Mouse (Mus musculus) lung, adult 2 months (tissue): ENCODE results near the gene Cpsf4. TPM values are rescaled to one million over a fixed set of nuclear protein-coding genes. Genes with fewer than 3 reads are reported as not detected.
"Not testable (repeated sequence)": the region's sequence is repeated elsewhere in the genome, so short reads cannot be mapped to it uniquely, and the experiment has no call there.

Experiments
- DNase-seq: peaks from one replicate; pipeline ENCODE4 v3.0.0; 2022
- H3K4me1 ChIP-seq: fragments of 200-500 bp; 2 replicates; pipeline ENCODE4 v1.6.1; 2011; ENCODE audit warnings: low read length; ENCODE audit not compliant: control insufficient read depth, insufficient read depth
- H3K4me3 ChIP-seq: fragments of 200-500 bp; replicated peaks from 2 replicates; pipeline ENCODE3; 2011; ENCODE audit warnings: low read depth, mild to moderate bottlenecking, control low read depth, low read length; ENCODE audit errors: extremely low read depth
- CTCF ChIP-seq: fragments of 200-500 bp; IDR thresholded peaks from 2 replicates; pipeline ENCODE4 v1.5.1; 2011; ENCODE audit warnings: mild to moderate bottlenecking, low read length, control low read depth; ENCODE audit not compliant: insufficient read depth
- POLR2A ChIP-seq: fragments of 200-500 bp; IDR thresholded peaks from 2 replicates; pipeline ENCODE4 v1.6.1; 2011; ENCODE audit warnings: low read depth, mild to moderate bottlenecking, control low read depth, low read length, borderline replicate concordance; ENCODE audit errors: extremely low read depth
- WGBS: fragments of 180-500 bp; shearing (Covaris S2); methylation state at CpG from one replicate; pipeline ENCODE4 v1.1.7; 2018; 5-methylcytosine and 5-hydroxymethylcytosine counted together
- polyA plus RNA-seq: library from polyadenylated mRNA; depleted of rRNA; stranded (reverse); fragments of >200 nt; gene quantifications from 2 replicates; pipeline ENCODE4 v1.2.3, GENCODE M21; 2012; rRNA removed

Cpsf4 gene
- polyA plus RNA-seq, result 22.6 and 23.5 TPM in 2 replicates

GRCm38 (mm10) chr5:145166536-145167305, at the start of gene Cpsf4, which contains the start of gene Ptcd1:
Gene Cpsf4, plus strand, starts transcription at chr5:145167213.
Gene Ptcd1, minus strand, starts transcription at chr5:145167108.
- H3K4me3 ChIP-seq, result peak within 1 kb of the TSS; percentile 91
- peak; percentile 96 for DNase-seq
- peaks cover 3% of the 10 kb centered on the region; the same call in 1 of the 2 replicates for H3K4me1 ChIP-seq
- 2% methylated on average over 51 of the region's 51 CpGs for whole genome bisulfite sequencing
- TF ChIP-seq CTCF (no peak), POLR2A (peak; percentile 91; the same call in 1 of the 2 replicates)

- Histone ChIP-seq H3K4me1 (peaks cover 14% of the 10 kb centered on the region), H3K4me3 (no peak overlapping the region)
- 30% methylated on average over 6 of the region's 6 CpGs for WGBS
- TF ChIP-seq POLR2A, result no peak
- no peak for TF ChIP-seq CTCF
- DNase-seq, result no peak
These were observed 49.0 kb upstream of the Cpsf4 start for GRCm38 (mm10) chr5:145118005-145118404.

GRCm38 (mm10) chr5:145118461-145118860, 48.6 kb upstream of the Cpsf4 start:
- WGBS, result 87% methylated on average over 5 of the region's 5 CpGs
- TF ChIP-seq CTCF (no peak), POLR2A (no peak)
- H3K4me1 ChIP-seq, result peaks cover 14% of the 10 kb centered on the region
- DNase-seq, result no peak
- H3K4me3 ChIP-seq, result no peak overlapping the region

- no peak for TF ChIP-seq POLR2A
- peak; percentile 58 for TF ChIP-seq CTCF
- no peak for DNase-seq
- WGBS, result 95% methylated on average over 2 of the region's 2 CpGs
- Histone ChIP-seq H3K4me3 (no peak overlapping the region), H3K4me1 (peaks cover 14% of the 10 kb centered on the region)
These were observed 47.6 kb upstream of the Cpsf4 start for GRCm38 (mm10) chr5:145119385-145119784.

DNA sequence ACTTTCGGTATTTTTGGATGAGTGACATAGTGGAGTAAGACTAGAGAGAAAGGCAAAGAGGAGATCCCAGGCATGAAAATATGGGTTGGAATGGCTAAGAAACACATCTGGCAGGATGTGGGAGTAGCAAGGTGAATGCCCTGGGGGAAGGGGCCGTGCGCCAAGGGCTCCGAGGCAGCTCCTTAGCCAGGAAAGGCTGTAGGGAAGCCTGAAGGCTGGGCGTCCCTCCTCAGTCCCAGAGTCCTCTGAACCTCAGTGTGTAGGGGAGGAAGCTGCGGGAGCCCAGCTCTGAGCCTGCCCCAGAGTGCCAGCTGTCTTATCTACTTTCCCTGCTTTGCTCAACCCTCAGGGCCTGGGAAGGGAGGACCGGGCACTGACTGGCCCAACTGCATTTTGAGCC, 46.1 kb upstream of the Cpsf4 start:
- WGBS, result 61% methylated on average over 7 of the region's 7 CpGs

DNA sequence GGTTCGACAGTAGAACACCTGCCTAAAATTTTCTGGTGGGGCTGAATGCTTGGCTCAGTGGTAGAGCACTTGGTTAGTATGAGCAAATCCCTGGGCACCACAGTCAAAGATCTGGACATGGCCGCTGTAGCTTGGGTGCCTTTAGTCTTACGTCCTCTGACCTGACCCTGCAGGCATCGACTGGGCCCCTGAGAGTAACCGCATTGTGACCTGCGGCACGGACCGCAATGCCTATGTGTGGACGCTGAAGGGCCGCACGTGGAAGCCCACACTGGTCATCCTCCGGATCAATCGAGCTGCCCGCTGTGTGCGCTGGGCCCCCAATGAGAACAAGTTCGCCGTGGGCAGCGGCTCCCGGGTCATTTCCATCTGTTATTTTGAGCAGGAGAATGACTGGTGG, 43.6 kb upstream of the Cpsf4 start:
- WGBS, result 92% methylated on average over 19 of the region's 19 CpGs
- DNase-seq, result no peak
- no peak for TF ChIP-seq CTCF
- no peak for TF ChIP-seq POLR2A
- Histone ChIP-seq H3K4me3 (no peak overlapping the region), H3K4me1 (peaks cover 3% of the 10 kb centered on the region; the same call in 1 of the 2 replicates)

More for the DNA sequence above, 46.1 kb upstream of the Cpsf4 start:
- Histone ChIP-seq H3K4me1 (peaks cover 14% of the 10 kb centered on the region), H3K4me3 (no peak overlapping the region)
- no peak for TF ChIP-seq POLR2A
- no peak for TF ChIP-seq CTCF
- DNase-seq, result no peak

GRCm38 (mm10) chr5:145126580-145126979, 40.4 kb upstream of the Cpsf4 start:
- TF ChIP-seq POLR2A (no peak), CTCF (no peak)
- no peak for DNase-seq
- Histone ChIP-seq H3K4me3 (no peak overlapping the region), H3K4me1 (no peaks in the 10 kb centered on the region)
- WGBS, result 90% methylated on average over 9 of the region's 9 CpGs

- Histone ChIP-seq H3K4me1 (no peaks in the 10 kb centered on the region), H3K4me3 (no peak overlapping the region)
- no peak for DNase-seq
- TF ChIP-seq CTCF, result no peak
- TF ChIP-seq POLR2A, result no peak
- 79% methylated on average over 4 of the region's 4 CpGs for WGBS
These were observed 37.9 kb upstream of the Cpsf4 start for GRCm38 (mm10) chr5:145129124-145129523.

DNA sequence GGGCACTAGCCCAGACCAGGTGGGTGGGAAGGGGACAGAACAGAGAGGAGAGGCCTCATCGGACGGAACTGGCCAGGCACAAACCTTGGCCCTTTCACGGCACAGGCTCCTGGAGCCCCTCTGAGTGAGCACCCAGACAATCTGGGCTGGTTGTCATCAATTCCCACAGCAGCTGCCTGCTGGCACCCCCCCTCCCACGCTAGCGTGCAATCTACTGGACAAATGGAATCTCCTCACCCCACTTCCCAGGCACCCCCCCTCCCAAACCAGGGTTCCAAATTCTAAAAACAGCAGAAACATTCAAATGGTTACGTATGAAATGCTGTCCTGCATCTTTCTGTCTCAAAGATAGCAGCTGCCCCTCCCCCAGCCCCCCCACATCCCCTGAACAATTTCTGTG, 37.2 kb upstream of the Cpsf4 start:
- not testable (repeated sequence) for H3K4me1 ChIP-seq, DNase-seq, H3K4me3 ChIP-seq
- WGBS, result 76% methylated on average over 6 of the region's 6 CpGs

- Histone ChIP-seq H3K4me3 (no peak overlapping the region), H3K4me1 (no peaks in the 10 kb centered on the region)
- no peak for TF ChIP-seq POLR2A
- no peak for TF ChIP-seq CTCF
- 65% methylated on average over 11 of the region's 11 CpGs for WGBS
- no peak for DNase-seq
These were observed 36.8 kb upstream of the Cpsf4 start for GRCm38 (mm10) chr5:145130191-145130590.
